Mouse (Mus musculus) limb, embryonic 12.5 days (tissue): ENCODE results near the gene Spock2. TPM values are rescaled to one million over a fixed set of nuclear protein-coding genes. Genes with fewer than 3 reads are reported as not detected.
"Not testable (repeated sequence)": the region's sequence is repeated elsewhere in the genome, so short reads cannot be mapped to it uniquely, and the experiment has no call there.

Source experiments
- ATAC-seq: fragments of 200-750 bp; cut with Nextera tagmentation; 2 replicates; pipeline ENCODE4 v1.8.0; 2017; ENCODE audit warnings: low read depth, moderate TSS enrichment; ENCODE audit not compliant: insufficient number of reproducible peaks, insufficient read depth, low FRiP score, low TSS enrichment
- H3K27ac ChIP-seq: fragments of 300-500 bp; sonication (generic); 2 replicates; pipeline ENCODE4 v1.5.1; 2016; ENCODE audit warnings: mild to moderate bottlenecking, moderate library complexity
- H3K27me3 ChIP-seq: fragments of 300-500 bp; sonication (generic); 2 replicates; pipeline ENCODE4 v1.6.1; 2016; ENCODE audit warnings: mild to moderate bottlenecking, moderate library complexity
- H3K36me3 ChIP-seq: fragments of 300-500 bp; sonication (generic); 2 replicates; pipeline ENCODE4 v1.6.1; 2016; ENCODE audit warnings: mild to moderate bottlenecking, moderate library complexity
- H3K4me1 ChIP-seq: fragments of 300-500 bp; sonication (generic); replicated peaks from 2 replicates; pipeline ENCODE4 v1.6.1; 2016
- H3K4me2 ChIP-seq: fragments of 300-500 bp; sonication (generic); 2 replicates; pipeline ENCODE4 v1.6.1; 2016; ENCODE audit warnings: mild to moderate bottlenecking, moderate library complexity
- H3K4me3 ChIP-seq: fragments of 300-500 bp; sonication (generic); replicated peaks from 2 replicates; pipeline ENCODE4 v1.5.1; 2016; ENCODE audit warnings: mild to moderate bottlenecking
- H3K9ac ChIP-seq: fragments of 300-500 bp; sonication (generic); replicated peaks from 2 replicates; pipeline ENCODE4 v1.6.1; 2016; ENCODE audit warnings: mild to moderate bottlenecking, moderate library complexity
- H3K9me3 ChIP-seq: fragments of 300-500 bp; sonication (generic); 2 replicates; pipeline ENCODE4 v1.6.1; 2016; ENCODE audit warnings: mild to moderate bottlenecking, moderate library complexity
- WGBS: fragments of 180-500 bp; shearing (Covaris S2); methylation state at CpG from one replicate; pipeline ENCODE4 v1.1.7; 2016; 5-methylcytosine and 5-hydroxymethylcytosine counted together
- microRNA-seq: library from miRNA; unstranded; fragments of <30 nt; microRNA quantifications from one replicate; pipeline ENCODE4, GENCODE M21; 2017
- polyA plus RNA-seq: library from polyadenylated mRNA; unstranded; fragments of >200 nt; fragmentation: Nextera tagmentation; extraction: Ambion mirVana; gene quantifications from 2 replicates; pipeline ENCODE4 v1.2.1, GENCODE M21; 2016

The Spock2 gene
- polyA plus RNA-seq, 1 experiment from 2014 or later = 4.1 TPM

DNA sequence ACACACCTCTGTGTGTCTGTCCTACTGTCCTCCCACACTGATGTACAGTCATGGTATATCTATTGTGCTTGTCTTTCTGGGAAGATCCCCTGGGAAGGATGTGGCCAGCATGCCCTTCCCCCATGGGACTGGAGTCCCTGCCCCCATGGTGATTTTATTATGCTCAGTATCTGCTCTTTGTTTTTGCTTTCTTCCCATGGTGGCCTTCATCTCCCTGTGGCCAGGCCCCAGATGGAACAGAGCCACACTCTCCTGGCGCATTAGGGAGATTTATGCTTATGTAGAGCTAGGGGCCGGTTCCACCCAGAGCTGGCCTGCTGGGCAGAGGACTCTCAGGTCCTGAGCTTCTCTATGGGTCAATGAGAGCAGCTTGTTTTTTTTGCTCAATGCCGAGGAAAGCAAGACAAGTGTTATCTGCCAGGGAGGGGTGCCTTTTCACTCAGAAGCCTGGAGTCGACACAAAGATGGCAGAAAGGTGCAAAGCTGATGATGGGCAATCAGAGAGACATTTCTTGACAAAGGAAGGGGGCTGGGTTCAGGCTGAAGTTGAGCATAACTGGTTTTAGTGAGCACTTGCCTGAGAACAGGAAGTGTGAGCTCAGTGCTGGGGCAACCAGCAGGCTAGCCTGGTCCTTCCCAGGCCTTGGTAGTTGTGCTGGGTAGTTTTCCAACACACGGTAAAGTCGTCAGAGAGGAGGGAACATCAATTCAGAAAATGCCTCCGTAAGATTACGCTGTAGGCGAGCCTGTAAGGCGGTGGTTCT lies 64.5 kb downstream of the Spock2 start:
- no peak overlapping the region for H3K4me3 ChIP-seq
- WGBS = 70% methylated on average over 10 of the region's 10 CpGs
- H3K27ac ChIP-seq = no peak overlapping the region
- 0 out of 2 replicates have a peak, but pooled peaks cover 5% of the 10 kb centered on the region for H3K9me3 ChIP-seq
- no peak overlapping the region for H3K4me2 ChIP-seq
- no peak for ATAC-seq
- H3K9ac ChIP-seq = no peak overlapping the region
- H3K27me3 ChIP-seq = no peaks in the 10 kb centered on the region
- H3K36me3 ChIP-seq = no peaks in the 10 kb centered on the region
- no peaks in the 10 kb centered on the region; the same call in 1 of the 2 replicates for H3K4me1 ChIP-seq

DNA sequence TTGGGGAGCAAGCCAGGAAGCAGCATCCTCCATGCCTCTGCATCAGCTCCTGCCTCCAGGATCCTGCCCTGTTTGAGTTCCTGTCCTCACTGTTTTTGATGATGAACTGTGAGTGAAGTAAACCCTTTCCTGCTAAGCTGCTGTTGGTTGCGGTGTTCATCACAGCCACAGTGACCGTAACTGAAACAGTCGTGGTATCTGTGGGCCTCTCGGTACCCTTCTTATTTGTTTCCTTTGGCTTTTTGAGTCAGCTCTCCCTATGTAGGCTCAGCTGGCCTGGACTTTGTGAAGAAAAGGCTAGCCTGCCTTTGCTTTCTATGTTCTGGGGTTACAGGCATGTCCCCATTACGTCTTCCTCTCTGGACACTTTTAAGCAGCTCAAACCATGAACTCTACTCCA lies 65.3 kb downstream of the Spock2 start:
- Histone ChIP-seq H3K4me2 (no peak overlapping the region), H3K27ac (no peak overlapping the region), H3K36me3 (no peaks in the 10 kb centered on the region), H3K4me1 (no peaks in the 10 kb centered on the region), H3K9me3 (0 out of 2 replicates have a peak, but pooled peaks cover 5% of the 10 kb centered on the region), H3K4me3 (no peak overlapping the region), H3K9ac (no peak overlapping the region), H3K27me3 (no peaks in the 10 kb centered on the region)
- no peak for ATAC-seq
- 93% methylated on average over 5 of the region's 5 CpGs for WGBS

DNA sequence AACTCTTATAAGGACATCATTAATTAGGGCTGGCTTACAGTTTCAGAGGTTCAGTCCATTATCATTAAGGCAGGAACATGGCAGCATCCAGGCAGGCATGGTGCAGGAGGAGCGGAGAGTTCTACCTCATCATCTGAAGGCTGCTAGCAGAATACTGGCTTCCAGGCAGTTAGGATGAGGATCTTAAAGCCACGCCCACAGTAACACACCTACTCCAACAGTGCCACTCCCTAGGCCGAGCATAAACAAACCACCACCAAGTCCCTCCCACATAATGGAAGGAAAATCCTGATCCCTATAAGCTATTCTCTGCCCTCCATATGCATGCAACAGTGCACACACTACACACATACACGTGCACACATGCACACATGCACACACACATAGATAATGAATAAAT lies 66.3 kb downstream of the Spock2 start:
- Histone ChIP-seq H3K4me3 (no peak overlapping the region), H3K36me3 (no peaks in the 10 kb centered on the region), H3K4me1 (no peaks in the 10 kb centered on the region), H3K9me3 (0 out of 2 replicates have a peak, but pooled peaks cover 5% of the 10 kb centered on the region), H3K27me3 (no peaks in the 10 kb centered on the region), H3K27ac (no peak overlapping the region), H3K9ac (no peak overlapping the region), H3K4me2 (no peak overlapping the region)
- 90% methylated on average over 4 of the region's 4 CpGs for WGBS
- ATAC-seq = no peak

DNA sequence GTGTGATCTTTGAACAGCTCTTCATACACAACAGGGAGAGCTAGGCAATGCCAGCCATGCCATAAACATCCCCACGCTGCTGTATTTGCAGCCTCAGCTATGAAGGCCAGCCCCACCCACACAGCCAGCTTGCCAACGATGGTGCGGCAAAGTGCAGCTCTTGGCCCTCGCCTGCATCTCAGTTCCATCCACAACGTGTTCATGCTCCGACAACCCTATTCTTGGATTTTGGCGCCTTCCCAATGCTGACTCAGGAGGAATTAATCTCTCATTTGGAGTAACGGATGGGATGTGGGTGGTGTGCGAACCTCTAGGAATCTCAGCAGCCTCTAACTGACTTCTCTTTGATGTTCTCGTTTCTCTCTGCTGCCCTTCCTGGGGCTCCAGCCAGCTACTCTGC lies 67.0 kb downstream of the Spock2 start:
- Histone ChIP-seq H3K9ac (no peak overlapping the region), H3K36me3 (no peaks in the 10 kb centered on the region), H3K4me3 (no peak overlapping the region), H3K27ac (no peak overlapping the region), H3K27me3 (no peaks in the 10 kb centered on the region), H3K4me2 (no peak overlapping the region), H3K4me1 (no peaks in the 10 kb centered on the region), H3K9me3 (0 out of 2 replicates have a peak, but pooled peaks cover 3% of the 10 kb centered on the region)
- WGBS = 84% methylated on average over 10 of the region's 10 CpGs
- no peak for ATAC-seq

DNA sequence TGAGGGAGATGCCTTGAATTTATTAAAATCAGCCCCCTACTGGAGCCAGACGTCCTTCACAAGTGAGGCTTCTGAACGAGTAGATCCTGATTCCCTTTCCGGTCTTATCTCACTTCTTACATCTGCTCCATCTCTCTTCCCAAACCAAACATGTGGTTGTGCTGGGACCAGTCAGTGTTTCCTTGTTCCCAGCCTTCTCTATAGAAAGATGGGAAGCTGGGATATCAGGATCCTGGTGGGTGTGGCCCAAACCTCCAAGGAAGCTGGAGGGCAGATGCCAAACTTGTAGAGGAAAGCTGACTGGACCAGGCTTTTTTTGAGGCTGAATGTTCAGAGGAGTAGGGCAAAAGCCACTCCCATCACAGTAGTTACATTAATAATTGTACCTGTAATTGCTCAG lies 68.5 kb downstream of the Spock2 start:
- ATAC-seq = no peak
- Histone ChIP-seq H3K4me1 (no peaks in the 10 kb centered on the region), H3K36me3 (no peaks in the 10 kb centered on the region), H3K27ac (no peak overlapping the region), H3K9me3 (no peaks in the 10 kb centered on the region), H3K9ac (no peak overlapping the region), H3K4me3 (no peak overlapping the region), H3K4me2 (no peak overlapping the region), H3K27me3 (no peaks in the 10 kb centered on the region)
- WGBS = 60% methylated on average over 3 of the region's 3 CpGs

DNA sequence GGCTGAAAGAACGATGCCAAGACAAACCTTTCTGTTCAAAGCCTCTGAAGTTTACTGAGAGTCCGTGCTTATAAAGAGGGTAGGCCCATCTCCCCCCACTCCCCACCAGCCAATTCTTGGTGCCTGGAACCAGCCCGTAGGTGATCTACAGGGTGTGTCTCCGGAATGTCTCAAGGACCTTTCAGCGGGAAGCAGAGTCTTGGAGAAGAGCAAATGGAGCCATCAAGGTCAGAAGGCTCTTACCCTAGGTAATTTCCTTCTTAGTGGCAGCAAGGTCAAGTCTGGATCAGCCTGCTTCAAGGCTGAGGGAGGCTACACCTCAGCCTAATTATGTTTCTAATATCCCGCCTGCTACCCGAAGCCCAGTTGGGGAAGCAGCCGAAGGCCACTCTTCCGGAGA lies 69.3 kb downstream of the Spock2 start:
- not testable (repeated sequence) for H3K4me2 ChIP-seq, ATAC-seq, H3K27ac ChIP-seq, H3K27me3 ChIP-seq, H3K9me3 ChIP-seq, H3K36me3 ChIP-seq, H3K9ac ChIP-seq, H3K4me1 ChIP-seq, H3K4me3 ChIP-seq
- WGBS = 83% methylated on average over 9 of the region's 9 CpGs

Small RNAs within 50 kb of the gene (microRNA-seq; reads per million reads assigned to microRNA genes)
- gene Mir6906 = not detected

Other genes starting within 250 kb of the Spock2 start
- gene Dnajb12, start 226.7 kb upstream of the Spock2 start, polyA plus RNA-seq = 17.6 and 20.7 TPM in 2 replicates
- gene Ddit4, start 154.4 kb upstream of the Spock2 start, polyA plus RNA-seq = 90.7 and 91.8 TPM in 2 replicates
- 44.2 and 46.7 TPM in 2 replicates for gene Ascc1, start 103.4 kb upstream of the Spock2 start, polyA plus RNA-seq
- 126 and 132 TPM in 2 replicates for gene Anapc16, start 103.1 kb upstream of the Spock2 start, polyA plus RNA-seq
- gene Chst3, start 113.0 kb downstream of the Spock2 start, polyA plus RNA-seq = 2.7 and 3.4 TPM in 2 replicates
- gene Psap, start 171.4 kb downstream of the Spock2 start, polyA plus RNA-seq = 65.4 and 66.5 TPM in 2 replicates
- gene Vsir, start 240.6 kb downstream of the Spock2 start, polyA plus RNA-seq = 1.7 and 1.8 TPM in 2 replicates